Mouse (Mus musculus) adrenal gland, postnatal 36 days (tissue): ENCODE results near the gene Samhd1. TPM values are rescaled to one million over a fixed set of nuclear protein-coding genes. Genes with fewer than 3 reads are reported as not detected.

Experiments used
- DNase-seq, 2 experiments: peaks; one replicate each; pipeline ENCODE4 v3.0.0; 2021; ENCODE audit warnings: mixed read lengths in 1 of 2
- total RNA-seq, 2 experiments: library from RNA; stranded (reverse); gene quantifications; 2 replicates each; pipeline ENCODE4 v1.2.3; 2021

Samhd1 gene
- total RNA-seq, 2 experiments from 2014 or later: 22.5 to 25.4 TPM

GRCm38 (mm10) chr2:157136646-157137045 lies 1.6 kb upstream of the Samhd1 start:
- no peak for DNase-seq

DNA sequence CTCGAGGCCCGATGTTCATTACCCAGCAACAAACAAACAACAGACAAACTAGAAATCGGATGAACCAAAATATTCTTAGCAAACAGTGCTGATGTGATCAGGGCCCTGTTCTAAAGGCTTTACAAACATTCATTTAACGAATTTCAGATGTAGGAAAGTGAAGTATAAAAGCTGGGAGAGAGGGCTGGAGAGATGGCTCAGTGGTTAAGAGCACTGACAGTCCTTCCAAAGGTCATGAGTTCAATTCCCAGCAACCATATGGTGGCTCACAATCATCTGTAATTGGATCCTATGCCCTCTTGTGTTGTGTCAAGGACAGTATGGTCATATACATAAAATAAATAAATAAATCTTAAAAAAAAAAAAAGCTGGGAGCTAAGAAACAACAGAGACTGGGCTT lies 1.1 kb upstream of the Samhd1 start:
- DNase-seq: no peak

DNA sequence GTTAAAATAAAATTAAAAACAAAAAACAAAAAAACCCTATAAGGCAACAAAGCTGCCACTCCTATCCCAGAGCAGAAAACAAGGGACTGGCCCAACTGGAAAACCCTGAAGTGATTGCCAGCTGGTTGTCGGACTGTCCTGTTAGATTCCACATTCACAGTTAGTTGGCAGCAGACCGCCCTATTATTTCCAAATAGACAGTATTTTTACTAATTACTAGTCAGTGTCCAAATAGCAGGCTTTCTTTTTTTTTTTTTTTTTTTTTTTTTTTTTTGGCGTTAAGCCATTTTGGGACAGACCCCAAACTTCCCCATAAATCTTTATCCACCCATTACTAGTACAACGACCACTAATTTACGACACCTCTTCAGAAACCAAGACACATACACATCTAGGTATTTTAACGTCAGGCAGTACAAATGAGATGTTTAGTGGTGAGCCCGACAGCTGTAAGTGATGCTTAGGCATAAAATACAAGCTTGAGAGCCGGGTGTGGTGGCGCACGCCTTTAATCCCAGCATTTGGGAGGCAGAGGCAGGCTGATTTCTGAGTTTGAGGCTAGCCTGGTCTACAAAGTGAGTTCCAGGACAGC lies 560 bp upstream of the Samhd1 start:
- DNase-seq: no peak

GRCm38 (mm10) chr2:157134479-157134931 lies 560 bp downstream of the Samhd1 start:
- peak; percentile 32 to 37 for DNase-seq

- DNase-seq: no peak
Measured at GRCm38 (mm10) chr2:157133769-157134478, 1.1 kb downstream of the Samhd1 start.

DNA sequence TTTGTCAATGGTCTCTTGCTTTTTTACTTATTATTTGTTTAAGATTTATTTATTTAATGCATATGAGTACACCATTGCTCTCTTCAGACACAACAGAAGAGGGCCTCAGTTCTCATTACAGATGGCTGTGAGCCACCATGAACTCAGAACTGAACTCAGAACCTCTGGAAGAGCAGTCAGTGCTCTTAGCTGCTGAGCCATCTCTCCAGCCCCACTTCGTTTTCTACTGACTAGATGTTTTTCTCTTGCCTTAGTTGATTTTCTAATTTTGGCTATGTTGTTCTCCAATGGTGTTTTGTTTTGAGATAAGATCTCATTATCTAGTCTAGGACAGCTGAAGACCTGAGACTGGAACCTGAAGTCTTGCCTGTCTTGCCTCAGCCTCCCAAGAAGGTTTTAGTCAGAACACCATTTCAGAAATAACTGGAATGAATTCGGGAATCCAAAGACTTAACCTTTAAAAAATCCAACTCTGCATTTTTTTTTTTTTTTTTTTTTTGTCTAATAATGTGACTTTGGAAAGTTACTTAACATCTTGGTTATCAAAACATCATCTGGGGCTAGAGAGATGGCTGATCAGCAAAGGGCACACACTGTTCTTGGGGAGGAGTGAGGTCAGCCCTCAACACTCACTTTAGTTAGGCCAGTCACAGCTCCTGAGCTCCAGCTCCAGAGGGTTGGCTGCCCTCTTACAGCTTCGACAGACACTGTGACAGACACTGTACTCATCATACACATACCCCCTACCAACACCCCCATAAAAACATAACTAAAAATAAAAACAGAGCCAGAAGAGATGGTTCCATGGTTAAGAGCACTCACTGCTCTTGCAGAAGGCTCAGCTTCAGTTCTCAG lies 2.2 kb downstream of the Samhd1 start:
- no peak for DNase-seq

GRCm38 (mm10) chr2:157132086-157132485 lies 3.0 kb downstream of the Samhd1 start:
- no peak for DNase-seq

- DNase-seq: peak in 1 of 2 experiments; percentile 34
Measured at GRCm38 (mm10) chr2:157130813-157131514, 4.1 kb downstream of the Samhd1 start.

DNA sequence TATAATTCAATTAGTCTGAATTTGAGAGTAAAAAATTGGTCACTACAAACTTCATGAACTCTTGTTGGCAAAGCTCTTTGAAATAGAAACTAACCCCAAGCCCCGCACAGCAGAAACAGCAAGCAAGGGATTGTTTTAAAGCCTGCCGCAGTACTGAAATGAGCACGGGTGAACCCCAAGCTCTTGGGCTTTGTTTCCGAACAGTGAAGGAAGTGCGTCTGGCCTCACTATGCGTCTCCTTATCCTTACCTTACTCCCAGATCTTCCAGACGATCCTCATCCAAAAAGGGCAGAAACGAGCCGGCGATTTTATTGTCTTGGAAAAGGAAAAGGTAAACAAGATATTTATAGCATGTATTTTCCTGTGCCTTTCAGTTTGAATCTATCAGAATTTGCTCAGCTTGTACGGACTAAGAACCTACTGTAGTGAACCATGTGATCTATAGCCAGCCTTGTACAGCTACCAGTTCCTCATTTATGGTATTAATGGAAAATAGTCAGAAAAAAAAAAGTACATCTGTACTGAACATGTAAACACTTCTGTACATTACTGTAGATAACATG lies 5.4 kb downstream of the Samhd1 start:
- no peak for DNase-seq

DNA sequence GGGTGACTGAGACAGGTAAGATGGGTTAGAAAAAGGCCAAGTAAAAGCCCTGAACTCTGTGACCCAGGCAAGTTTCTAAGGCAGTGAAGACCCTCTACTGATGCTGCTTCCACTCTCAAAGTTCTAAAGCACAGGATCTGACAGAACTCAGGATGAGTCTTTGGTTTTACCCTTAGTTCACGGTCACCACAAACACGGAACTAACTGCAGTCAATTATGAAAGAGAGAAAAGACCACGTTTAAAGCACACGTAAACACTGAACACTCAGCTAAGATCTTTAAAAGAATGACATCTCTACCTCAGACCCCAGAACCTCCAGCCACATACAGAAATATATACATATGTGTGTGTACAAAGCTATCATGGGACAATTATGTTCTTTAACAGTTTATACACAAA lies 6.0 kb downstream of the Samhd1 start:
- DNase-seq: no peak

DNA sequence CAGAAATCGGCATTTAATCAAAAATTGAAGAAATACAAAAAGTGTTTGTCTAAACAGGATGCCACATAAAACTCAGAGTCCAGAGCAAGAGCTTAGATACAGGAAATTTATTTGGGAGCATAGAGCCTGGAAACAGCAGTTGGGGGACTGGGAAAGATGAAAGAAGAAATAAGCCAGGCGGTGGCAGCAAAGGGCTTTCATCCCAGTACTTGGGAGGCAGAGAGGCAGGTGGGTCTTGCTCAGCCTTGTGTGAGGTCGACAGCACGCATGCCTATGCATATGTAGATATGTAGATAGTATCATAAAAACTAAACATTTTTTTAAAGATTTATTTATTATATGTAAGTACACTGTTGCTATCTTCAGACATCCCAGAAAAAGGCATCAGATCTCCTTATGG lies 7.0 kb downstream of the Samhd1 start:
- peak in 1 of 2 experiments; percentile 12 for DNase-seq

DNA sequence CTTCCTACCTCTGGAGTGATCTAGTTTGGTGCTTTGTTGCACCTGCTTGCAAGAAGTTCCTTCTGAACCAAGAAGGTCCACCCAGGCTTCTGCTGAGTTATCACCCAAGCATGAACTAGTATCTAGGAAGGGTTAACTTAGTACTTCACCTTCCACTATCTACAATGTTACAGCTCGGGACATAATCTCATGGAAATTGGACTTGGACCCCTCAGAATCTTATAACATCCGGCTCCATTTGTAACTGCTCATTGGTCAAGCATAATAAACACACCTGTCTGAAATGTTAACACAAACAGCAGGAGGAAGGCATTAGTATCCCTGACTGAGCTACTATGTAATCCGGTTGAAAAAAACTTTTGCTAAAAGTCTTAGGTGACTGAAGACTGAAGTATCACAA lies 7.7 kb downstream of the Samhd1 start:
- no peak for DNase-seq

DNA sequence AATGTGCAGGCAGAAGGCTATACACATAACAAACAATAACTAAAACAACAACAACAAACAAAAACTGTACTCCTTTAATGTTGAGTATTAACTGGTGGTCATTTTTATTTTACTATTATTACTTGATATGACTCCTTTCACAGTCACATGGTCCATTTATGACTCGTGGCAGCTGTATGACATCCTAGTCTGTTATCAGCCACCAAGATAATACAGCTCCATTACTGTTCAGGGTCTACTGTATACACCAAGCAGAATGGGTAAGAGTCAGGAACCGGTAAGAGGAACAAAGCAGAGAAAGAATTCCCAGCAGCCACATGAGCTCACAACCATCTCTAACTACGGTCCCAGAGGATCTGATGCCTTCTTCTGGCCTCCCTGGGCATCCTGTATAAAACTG lies 9.8 kb downstream of the Samhd1 start:
- no peak for DNase-seq

DNA sequence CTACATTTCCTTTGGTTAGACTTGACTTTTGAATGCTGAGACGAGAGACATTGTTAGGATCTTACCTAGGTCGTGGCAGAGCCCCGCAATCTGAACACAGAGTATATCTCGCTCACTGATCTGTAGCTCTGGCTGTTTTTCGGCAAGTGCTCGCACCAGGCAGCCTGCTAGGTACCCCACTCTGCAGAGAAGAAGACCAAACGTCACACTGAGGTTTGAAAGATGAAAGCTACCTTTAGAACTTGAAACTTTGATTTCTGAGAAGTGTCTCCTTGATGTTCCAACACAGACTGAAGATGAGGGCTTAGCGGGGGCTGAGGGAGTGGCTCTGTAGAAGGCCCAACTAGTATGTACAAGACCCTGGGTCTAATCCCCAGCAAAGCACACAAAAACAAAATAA lies 13.3 kb downstream of the Samhd1 start:
- DNase-seq: no peak

GRCm38 (mm10) chr2:157119075-157119474 lies 16.0 kb downstream of the Samhd1 start:
- no peak for DNase-seq

- no peak for DNase-seq
Measured at GRCm38 (mm10) chr2:157118556-157118955, 16.5 kb downstream of the Samhd1 start.

- DNase-seq: no peak
Measured at GRCm38 (mm10) chr2:157116964-157117363, 18.1 kb downstream of the Samhd1 start.

DNA sequence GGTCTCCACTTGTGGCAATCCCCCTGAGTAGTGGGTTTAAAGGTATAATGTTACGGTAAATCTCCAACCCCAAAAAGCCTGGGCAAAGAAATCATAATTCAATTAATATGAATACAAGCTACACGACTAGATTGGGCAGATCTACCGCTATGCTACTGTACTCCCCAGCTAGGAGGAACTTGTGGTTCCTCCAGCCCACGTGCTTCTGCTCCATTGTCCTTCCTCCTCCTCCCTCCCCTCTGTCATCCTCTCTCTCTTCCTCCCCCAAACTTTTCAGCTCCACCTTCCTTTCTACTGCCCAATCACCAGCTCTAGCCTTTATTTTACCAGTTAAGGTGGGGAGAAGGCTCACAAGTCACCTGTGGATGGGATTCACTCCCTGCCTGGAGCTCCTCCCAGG lies 26.8 kb downstream of the Samhd1 start:
- DNase-seq: no peak

DNA sequence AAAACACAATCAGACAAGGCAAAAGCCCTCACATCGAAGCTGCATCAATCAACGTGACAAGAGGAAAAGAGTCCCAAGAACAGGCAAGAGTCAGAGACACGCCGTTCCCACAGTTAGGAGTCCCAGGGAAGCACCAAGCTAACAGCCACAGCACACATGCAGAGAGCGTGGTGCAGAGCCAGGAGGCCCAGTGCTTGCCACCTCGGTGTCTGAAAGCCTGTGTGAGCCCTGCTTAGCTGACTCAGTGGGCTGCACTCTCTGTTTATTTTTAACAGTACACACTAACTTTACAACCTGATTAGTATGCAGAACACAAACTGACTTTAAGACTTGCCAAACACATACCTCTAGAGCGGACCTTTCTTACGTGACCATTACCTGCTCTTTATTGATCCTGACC lies 30.6 kb downstream of the Samhd1 start:
- DNase-seq: no peak

GRCm38 (mm10) chr2:157102256-157102655 lies 32.8 kb downstream of the Samhd1 start:
- DNase-seq: no peak

DNA sequence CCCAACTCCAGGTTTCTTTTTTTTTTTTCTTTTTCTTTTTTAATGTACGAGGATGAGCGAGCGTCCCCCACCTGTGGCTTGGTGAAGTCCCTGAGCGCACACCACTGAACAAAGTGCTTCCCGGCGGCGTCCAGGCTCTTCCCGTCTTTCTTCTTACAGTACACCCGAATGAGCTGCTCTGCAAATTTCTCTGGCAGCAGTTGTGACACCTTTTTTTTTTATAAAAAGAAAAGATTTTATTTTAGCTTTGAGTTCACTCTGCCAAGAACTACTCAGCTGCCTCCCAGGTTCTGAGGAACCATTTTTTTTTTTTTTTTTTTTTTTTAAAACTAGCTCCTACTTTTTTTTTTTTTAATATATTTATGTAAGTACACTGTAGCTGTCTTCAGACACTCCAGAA lies 33.4 kb downstream of the Samhd1 start:
- DNase-seq: no peak

DNA sequence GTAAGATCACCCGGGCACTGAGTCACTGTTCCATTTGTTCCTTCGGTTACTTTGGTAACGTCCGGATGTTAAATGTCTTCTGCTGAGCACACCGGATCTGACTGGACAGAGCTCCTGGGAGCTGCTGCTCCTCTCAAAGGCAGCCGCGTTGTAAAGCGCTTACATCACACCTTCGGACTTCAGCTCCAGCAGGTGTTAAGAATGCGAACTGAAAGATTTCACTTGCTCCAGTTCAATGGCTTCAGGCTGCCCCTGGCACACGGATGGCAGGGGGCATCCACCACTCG lies 34.8 kb downstream of the Samhd1 start:
- DNase-seq: no peak
